Mouse (Mus musculus) liver, postnatal 0 days (tissue): Measurements from ENCODE around the gene Plk4. TPM values are rescaled to one million over a fixed set of nuclear protein-coding genes. Genes with fewer than 3 reads are reported as not detected.
A peak's percentile ranks its signal among the peaks of the same experiment; 100 is the strongest.

Experiments used
- ATAC-seq: fragments of 200-750 bp; cut with Nextera tagmentation; 2 replicates; pipeline ENCODE4 v1.8.0; 2017; ENCODE audit warnings: mild to moderate bottlenecking, moderate library complexity
- DNase-seq: peaks from one replicate; pipeline ENCODE4 v3.0.0-alpha.2; 2016
- H3K27ac ChIP-seq: fragments of 300-500 bp; sonication (generic); 2 replicates; pipeline ENCODE4 v1.5.1; 2014; ENCODE audit warnings: antibody characterized with exemption, moderate library complexity, mild to moderate bottlenecking, low read depth
- H3K27me3 ChIP-seq: fragments of 300-500 bp; sonication (generic); 2 replicates; pipeline ENCODE4 v1.6.1; 2014; ENCODE audit warnings: low read length, control low read depth, mixed read lengths; ENCODE audit not compliant: insufficient read depth
- H3K36me3 ChIP-seq: fragments of 300-500 bp; sonication (generic); replicated peaks from 2 replicates; pipeline ENCODE4 v1.6.1; 2014; ENCODE audit warnings: mild to moderate bottlenecking, control low read depth, low read length, moderate library complexity, mixed read lengths; ENCODE audit not compliant: insufficient read depth
- H3K4me1 ChIP-seq: fragments of 300-500 bp; sonication (generic); 2 replicates; pipeline ENCODE4 v1.6.1; 2014; ENCODE audit warnings: antibody characterized with exemption, mild to moderate bottlenecking, control low read depth; ENCODE audit not compliant: insufficient read depth
- H3K4me2 ChIP-seq: fragments of 300-500 bp; sonication (generic); 2 replicates; pipeline ENCODE4 v1.6.1; 2014; ENCODE audit warnings: low read depth, mild to moderate bottlenecking, low read length, moderate library complexity, mixed read lengths
- H3K4me3 ChIP-seq: fragments of 300-500 bp; sonication (generic); 2 replicates; pipeline ENCODE4 v1.5.1; 2014; ENCODE audit warnings: low read depth, low read length
- H3K9ac ChIP-seq: fragments of 300-500 bp; sonication (generic); replicated peaks from 2 replicates; pipeline ENCODE4 v1.6.1; 2014; ENCODE audit warnings: mild to moderate bottlenecking, moderate library complexity
- H3K9me3 ChIP-seq: fragments of 300-500 bp; sonication (generic); 2 replicates; pipeline ENCODE4 v1.6.1; 2016; ENCODE audit warnings: mild to moderate bottlenecking, control low read depth, low read length, mixed read lengths
- CTCF ChIP-seq: sonication (generic); IDR thresholded peaks from 2 replicates; pipeline ENCODE4 v1.5.1; 2016; ENCODE audit warnings: antibody characterized with exemption, low read depth
- EP300 ChIP-seq: IDR thresholded peaks from 2 replicates; pipeline ENCODE4 v1.6.1; 2016; ENCODE audit warnings: antibody characterized with exemption, low read depth, mild to moderate bottlenecking
- WGBS: fragments of 180-500 bp; shearing (Covaris S2); extraction: QIAGEN DNeasy Blood & Tissue Kit; methylation state at CpG from one replicate; pipeline ENCODE4 v1.1.7; 2014; ENCODE audit not compliant: insufficient replicate concordance; 5-methylcytosine and 5-hydroxymethylcytosine counted together
- polyA plus RNA-seq: library from polyadenylated mRNA; unstranded; fragments of >200 nt; fragmentation: Nextera tagmentation; extraction: Ambion mirVana; gene quantifications from 2 replicates; pipeline ENCODE4 v1.2.1, GENCODE M21; 2015

Gene Plk4
- 12.8 and 15.2 TPM in 2 replicates for polyA plus RNA-seq

- Histone ChIP-seq H3K4me2 (peak within 1 kb of the TSS; percentile 99), H3K27ac (peak within 1 kb of the TSS; percentile 87), H3K9ac (peak within 1 kb of the TSS; percentile 94), H3K27me3 (no peaks in the 10 kb centered on the region), H3K9me3 (no peaks in the 10 kb centered on the region), H3K36me3 (peaks cover 14% of the 10 kb centered on the region), H3K4me3 (peak within 1 kb of the TSS; percentile 88), H3K4me1 (peaks cover 4% of the 10 kb centered on the region)
- no peak for TF ChIP-seq CTCF
- TF ChIP-seq EP300: no peak
- DNase-seq: peak; percentile 97
- ATAC-seq: peak; percentile 91
- 2% methylated on average over 66 of the region's 66 CpGs for WGBS
Observed at GRCm38 (mm10) chr3:40799530-40800372, at the start of gene Plk4. Plk4 (plus strand) TSS chr3:40800019.

- no peak overlapping the region for H3K4me2 ChIP-seq
- TF ChIP-seq EP300 (no peak), CTCF (no peak)
- H3K27ac ChIP-seq: no peak overlapping the region
- no peaks in the 10 kb centered on the region for H3K9me3 ChIP-seq
- WGBS: 84% methylated on average over 3 of the region's 3 CpGs
- no peak for DNase-seq
- H3K9ac ChIP-seq: no peak overlapping the region
- H3K4me1 ChIP-seq: no peaks in the 10 kb centered on the region
- ATAC-seq: no peak
- H3K36me3 ChIP-seq: peaks cover 15% of the 10 kb centered on the region
- H3K27me3 ChIP-seq: no peaks in the 10 kb centered on the region
- H3K4me3 ChIP-seq: no peak overlapping the region
Observed at GRCm38 (mm10) chr3:40760746-40761145, 39.1 kb upstream of the Plk4 start.

- no peaks in the 10 kb centered on the region for H3K4me1 ChIP-seq
- H3K9ac ChIP-seq: no peak overlapping the region
- no peak for TF ChIP-seq EP300
- no peak for TF ChIP-seq CTCF
- H3K9me3 ChIP-seq: no peaks in the 10 kb centered on the region
- peaks cover 17% of the 10 kb centered on the region for H3K36me3 ChIP-seq
- H3K4me3 ChIP-seq: no peak overlapping the region
- H3K27me3 ChIP-seq: no peaks in the 10 kb centered on the region
- no peak overlapping the region for H3K4me2 ChIP-seq
- no peak for DNase-seq
- WGBS: 88% methylated on average over 2 of the region's 2 CpGs
- ATAC-seq: no peak
- no peak overlapping the region for H3K27ac ChIP-seq
Observed at GRCm38 (mm10) chr3:40761312-40761711, 38.5 kb upstream of the Plk4 start.

GRCm38 (mm10) chr3:40793783-40794182 lies 6.0 kb upstream of the Plk4 start:
- 90% methylated on average over 2 of the region's 2 CpGs for WGBS
- ATAC-seq: no peak
- no peak overlapping the region for H3K9ac ChIP-seq
- H3K4me2 ChIP-seq: no peak overlapping the region
- H3K27ac ChIP-seq: no peak overlapping the region
- DNase-seq: no peak
- no peaks in the 10 kb centered on the region for H3K9me3 ChIP-seq
- no peaks in the 10 kb centered on the region for H3K27me3 ChIP-seq
- no peaks in the 10 kb centered on the region for H3K4me1 ChIP-seq
- H3K4me3 ChIP-seq: no peak overlapping the region
- TF ChIP-seq EP300: no peak
- TF ChIP-seq CTCF: no peak
- H3K36me3 ChIP-seq: peaks cover 7% of the 10 kb centered on the region; the same call in 1 of the 2 replicates

GRCm38 (mm10) chr3:40798054-40798453 lies 1.8 kb upstream of the Plk4 start:
- WGBS: 76% methylated on average over 1 of the region's 1 CpGs
- Histone ChIP-seq H3K9me3 (no peaks in the 10 kb centered on the region), H3K4me3 (no peak overlapping the region), H3K36me3 (peaks cover 9% of the 10 kb centered on the region), H3K9ac (no peak overlapping the region), H3K27me3 (no peaks in the 10 kb centered on the region), H3K27ac (no peak overlapping the region), H3K4me1 (peaks cover 4% of the 10 kb centered on the region), H3K4me2 (no peak overlapping the region)
- TF ChIP-seq EP300: no peak
- no peak for TF ChIP-seq CTCF
- no peak for DNase-seq
- ATAC-seq: no peak

- TF ChIP-seq EP300: no peak
- TF ChIP-seq CTCF: peak; percentile 80
- no peak overlapping the region for H3K4me3 ChIP-seq
- ATAC-seq (peak; percentile 30; the same call in 1 of the 2 replicates), DNase-seq (peak; percentile 73)
- H3K9me3 ChIP-seq: no peaks in the 10 kb centered on the region
- peaks cover 4% of the 10 kb centered on the region for H3K4me1 ChIP-seq
- no peak overlapping the region for H3K9ac ChIP-seq
- H3K27me3 ChIP-seq: no peaks in the 10 kb centered on the region
- 46% methylated on average over 7 of the region's 7 CpGs for WGBS
- no peak overlapping the region for H3K27ac ChIP-seq
- H3K4me2 ChIP-seq: no peak overlapping the region
- peaks cover 9% of the 10 kb centered on the region for H3K36me3 ChIP-seq
Observed at GRCm38 (mm10) chr3:40798500-40798899, 1.3 kb upstream of the Plk4 start.
